Mouse (Mus musculus) cerebellum, adult 2 months (tissue): ENCODE measurements around the gene Fbxo9.

Experiments used
- CTCF ChIP-seq: fragments of 200-500 bp; IDR thresholded peaks from 2 replicates; pipeline ENCODE4 v1.5.1; 2011; ENCODE audit warnings: low read depth, mild to moderate bottlenecking, control low read depth, low read length, moderate library complexity, borderline replicate concordance; ENCODE audit not compliant: insufficient read depth
- POLR2A ChIP-seq: fragments of 200-500 bp; IDR thresholded peaks from 2 replicates; pipeline ENCODE4 v1.6.1; 2011; ENCODE audit warnings: low read length, control low read depth, borderline replicate concordance; ENCODE audit not compliant: insufficient read depth

- TF ChIP-seq POLR2A: no peak
- no peak for TF ChIP-seq CTCF
Measured at GRCm38 (mm10) chr9:78135658-78136057, 26.8 kb upstream of the Fbxo9 start.
